Mouse (Mus musculus) left cerebral cortex, adult 18-20 months (tissue): ENCODE results near the gene Sval3. TPM values are rescaled to one million over a fixed set of nuclear protein-coding genes. Genes with fewer than 3 reads are reported as not detected.

Source experiments
- DNase-seq, 2 experiments: peaks; one replicate each; pipeline ENCODE4 v3.0.0; 2021 to 2022; ENCODE audit warnings: low spot score in 2 of 2, mixed read lengths in 1 of 2
- long read RNA-seq, 2 experiments: library from polyadenylated mRNA; stranded (forward); transcript quantifications; one replicate each; pipeline ENCODE4 v2.0.0; 2021
- total RNA-seq, 2 experiments: library from RNA; stranded (reverse); gene quantifications; 2 replicates each; pipeline ENCODE4 v1.2.3; 2021

Gene Sval3
- total RNA-seq = not detected
- long read RNA-seq, experiment 1 = 0 reads
- long read RNA-seq, experiment 2 = 0 reads

GRCm38 (mm10) chr6:41967840-41968239 is at the start of gene Sval3:
Sval3 (plus strand) TSS chr6:41968140.
- DNase-seq = no peak

DNA sequence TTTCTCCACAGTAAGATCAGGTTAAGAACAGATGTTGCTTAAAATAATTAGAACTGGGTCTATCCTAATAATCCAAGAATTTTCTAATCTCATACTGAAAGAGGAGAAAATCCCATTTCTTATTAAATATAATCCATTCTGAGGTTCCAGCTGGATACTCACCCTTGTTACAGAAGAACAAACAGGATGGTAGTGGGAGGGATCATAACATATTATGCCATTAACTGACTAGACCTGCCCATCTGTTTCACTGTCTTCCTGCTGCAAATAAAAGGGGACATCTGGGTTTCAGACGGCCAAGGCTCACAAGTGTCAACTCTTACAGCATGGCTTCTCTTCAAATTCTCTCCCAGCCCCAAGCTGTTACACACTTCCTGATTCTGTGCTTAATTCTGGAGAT is 16.6 kb upstream of the Sval3 start, which contains the start of gene Sval1:
Gene Sval1, plus strand, starts transcription at position 301 of the 400 bp plus-strand sequence.
- no peak for DNase-seq

Other genes with a start within 250 kb of the Sval3 start
- gene Olfr459, start 193.0 kb upstream of the Sval3 start, total RNA-seq = not detected
- gene Pip, start 120.6 kb upstream of the Sval3 start, total RNA-seq = not detected
- not detected for gene Sval2, start 115.2 kb upstream of the Sval3 start, total RNA-seq
- not detected for gene Sval1, start 16.5 kb upstream of the Sval3 start, total RNA-seq
- not detected for gene Sva, start 70.3 kb downstream of the Sval3 start, total RNA-seq
- gene Tas2r139, start 172.8 kb downstream of the Sval3 start, total RNA-seq = not detected
- gene Tas2r144, start 247.2 kb downstream of the Sval3 start, total RNA-seq = not detected